Mouse (Mus musculus) large intestine, adult 2 months (tissue): ENCODE measurements around the gene Ttc9c. TPM values are rescaled to one million over a fixed set of nuclear protein-coding genes. Genes with fewer than 3 reads are reported as not detected.
"Not testable (repeated sequence)": the region's sequence is repeated elsewhere in the genome, so short reads cannot be mapped to it uniquely, and the experiment has no call there.

Experiments
- DNase-seq: peaks from one replicate; pipeline ENCODE4 v3.0.0-alpha.2; 2012; ENCODE audit warnings: low read depth, low spot score
- WGBS: fragments of 180-500 bp; shearing (Covaris S2); methylation state at CpG from one replicate; pipeline ENCODE4 v1.1.7; 2018; 5-methylcytosine and 5-hydroxymethylcytosine counted together
- polyA plus RNA-seq: library from polyadenylated mRNA; depleted of rRNA; stranded (reverse); fragments of >200 nt; gene quantifications from 2 replicates; pipeline ENCODE4 v1.2.3, GENCODE M21; 2012; rRNA removed

Ttc9c gene
- polyA plus RNA-seq = 14.8 and 23.6 TPM in 2 replicates

GRCm38 (mm10) chr19:8818801-8819595, at the start of gene Ttc9c:
TSS of gene Ttc9c (minus strand) at chr19:8819333.
- DNase-seq = peak; percentile 95
- WGBS = under 1% methylated on average over 33 of the region's 33 CpGs

GRCm38 (mm10) chr19:8864265-8864664, 45.1 kb upstream of the Ttc9c start:
- WGBS = 82% methylated on average over 6 of the region's 6 CpGs
- DNase-seq = no peak

DNA sequence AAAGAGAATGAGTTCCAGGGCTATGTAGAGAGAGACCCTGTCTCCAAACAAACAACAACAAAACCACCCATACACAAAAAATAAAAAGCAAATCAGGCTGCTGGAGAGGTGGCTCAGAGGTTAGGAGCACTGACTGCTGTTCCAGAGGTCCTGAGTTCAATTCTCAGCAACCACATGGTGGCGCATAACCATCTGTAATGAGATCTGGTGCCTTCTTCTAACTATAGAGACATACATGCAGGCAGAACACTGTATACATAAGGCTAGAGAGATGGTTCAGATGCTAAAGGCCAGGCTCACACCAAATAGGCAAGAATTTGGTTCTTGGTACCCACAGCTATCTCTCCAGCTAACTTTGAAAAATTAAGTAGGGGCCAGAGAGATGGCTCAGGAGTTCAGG, 39.9 kb upstream of the Ttc9c start:
- WGBS = 0% methylated on average over 1 of the region's 1 CpGs
- no peak for DNase-seq

- 22% methylated on average over 4 of the region's 4 CpGs for WGBS
- DNase-seq = peak; percentile 43
These were observed 38.6 kb upstream of the Ttc9c start for GRCm38 (mm10) chr19:8857689-8858088.

- 83% methylated on average over 3 of the region's 3 CpGs for WGBS
- no peak for DNase-seq
These were observed 34.0 kb upstream of the Ttc9c start for GRCm38 (mm10) chr19:8853117-8853516.

- no peak for DNase-seq
- WGBS = 59% methylated on average over 10 of the region's 10 CpGs
These were observed 33.2 kb upstream of the Ttc9c start for GRCm38 (mm10) chr19:8852236-8852928.

DNA sequence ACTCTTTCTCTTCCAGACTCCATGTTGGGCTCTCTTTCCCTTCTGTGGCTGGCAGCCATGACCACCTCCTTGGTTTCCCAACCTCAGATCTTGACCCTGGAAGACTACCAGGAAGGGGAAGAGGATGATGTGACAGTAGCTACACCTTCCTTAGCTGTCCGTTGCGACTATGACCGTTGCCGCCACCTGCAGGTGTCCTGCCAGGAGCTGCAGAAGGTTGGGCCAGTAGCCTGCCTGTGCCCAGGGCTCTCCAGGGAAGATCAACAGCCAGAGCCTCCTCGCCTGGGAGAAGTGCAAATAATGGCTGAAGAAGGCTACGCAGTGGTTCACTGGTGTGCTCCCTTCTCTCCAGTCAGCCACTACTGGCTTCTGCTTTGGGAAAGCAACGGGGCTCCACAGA, 32.5 kb upstream of the Ttc9c start:
- 40% methylated on average over 7 of the region's 7 CpGs for WGBS
- no peak for DNase-seq

DNA sequence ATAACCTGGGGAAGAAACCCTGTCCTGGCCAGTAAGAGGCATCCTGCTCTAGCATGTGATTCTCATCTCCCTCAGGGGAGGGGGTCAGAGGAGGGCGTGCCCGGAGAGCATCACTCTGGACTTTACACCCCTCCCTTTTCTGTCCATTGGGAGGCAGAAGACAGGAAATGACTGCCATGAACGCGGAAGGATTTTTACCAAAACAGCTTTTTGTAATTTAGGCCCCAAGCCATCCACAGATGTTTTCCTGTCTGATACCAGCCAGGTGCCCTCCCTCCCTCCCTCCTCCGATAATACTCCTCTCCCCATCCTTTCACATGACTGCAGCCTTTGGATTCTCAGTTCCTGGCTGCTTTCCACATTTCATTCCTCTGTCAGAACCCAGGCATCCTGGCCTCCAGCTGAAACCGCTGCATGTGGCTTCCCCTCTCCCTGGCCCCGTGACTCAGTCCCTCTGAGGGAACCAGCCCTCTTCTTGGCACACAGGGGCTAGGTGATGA, 31.3 kb upstream of the Ttc9c start, which contains the start of gene Lrrn4cl:
Gene Lrrn4cl, plus strand, starts transcription at position 367 of the 500 bp plus-strand sequence.
- no peak for DNase-seq
- 27% methylated on average over 7 of the region's 7 CpGs for WGBS

DNA sequence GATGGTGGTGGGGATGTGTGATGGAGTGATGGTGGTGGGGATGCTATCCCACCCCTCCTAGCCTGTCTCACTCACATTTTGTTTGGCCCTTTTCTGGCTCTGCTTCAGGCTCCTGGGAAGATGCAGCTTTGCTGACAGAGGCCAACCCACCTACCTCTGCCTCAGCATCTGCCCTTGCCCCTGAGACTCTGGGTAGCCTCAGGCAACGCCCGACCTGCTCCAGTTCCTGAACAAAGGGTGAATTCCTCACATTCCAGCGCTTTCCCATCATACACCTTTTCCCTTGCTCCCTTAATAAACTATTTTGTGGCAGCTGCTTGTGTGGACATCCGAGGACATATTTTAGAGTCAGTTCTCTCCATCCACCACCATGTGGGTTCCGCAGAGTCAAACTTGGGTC, 29.2 kb upstream of the Ttc9c start:
- WGBS = 78% methylated on average over 5 of the region's 5 CpGs
- no peak for DNase-seq

GRCm38 (mm10) chr19:8844371-8845129, 25.4 kb upstream of the Ttc9c start:
- WGBS = 66% methylated on average over 5 of the region's 5 CpGs
- DNase-seq = peak; percentile 56

GRCm38 (mm10) chr19:8842961-8843360, 23.8 kb upstream of the Ttc9c start:
- WGBS = 88% methylated on average over 6 of the region's 6 CpGs
- no peak for DNase-seq

GRCm38 (mm10) chr19:8841012-8841411, 21.9 kb upstream of the Ttc9c start:
- WGBS = 90% methylated on average over 7 of the region's 7 CpGs
- DNase-seq = no peak

GRCm38 (mm10) chr19:8839908-8840791, 21.0 kb upstream of the Ttc9c start:
- WGBS = 29% methylated on average over 29 of the region's 29 CpGs
- DNase-seq = no peak

- no peak for DNase-seq
- 89% methylated on average over 11 of the region's 11 CpGs for WGBS
These were observed 20.2 kb upstream of the Ttc9c start, which contains the start of gene Gng3 for GRCm38 (mm10) chr19:8839103-8839907. TSS of gene Gng3 (minus strand) at chr19:8839194.

- 23% methylated on average over 15 of the region's 15 CpGs for WGBS
- no peak for DNase-seq
These were observed 19.1 kb upstream of the Ttc9c start for GRCm38 (mm10) chr19:8838041-8838730.

GRCm38 (mm10) chr19:8837251-8837791, 18.2 kb upstream of the Ttc9c start, which contains the start of gene Bscl2:
TSS of gene Bscl2 (plus strand) at chr19:8837467.
- no peak for DNase-seq
- 1% methylated on average over 38 of the region's 38 CpGs for WGBS

DNA sequence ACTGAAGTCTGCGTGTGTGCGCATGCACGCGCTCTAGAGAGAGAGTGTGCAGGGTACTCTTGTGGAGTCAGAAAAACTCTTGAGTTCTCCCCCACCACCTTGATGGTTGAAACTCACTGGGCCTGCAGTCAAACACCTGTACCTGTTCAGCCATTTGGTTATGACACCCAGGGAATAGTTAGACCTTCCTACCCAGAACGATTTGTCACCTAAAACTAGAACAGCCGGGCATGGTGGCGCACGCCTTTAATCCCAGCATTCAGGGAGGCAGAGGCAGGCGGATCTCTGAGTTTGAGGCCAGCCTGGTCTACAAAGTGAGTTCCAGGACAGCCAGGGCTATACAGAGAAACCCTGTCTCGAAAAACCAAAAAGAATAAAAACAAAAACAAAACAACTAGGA, 17.2 kb upstream of the Ttc9c start:
- DNase-seq = not testable (repeated sequence)
- WGBS = 95% methylated on average over 10 of the region's 10 CpGs
